Mouse (Mus musculus) kidney, postnatal 36 days (tissue): ENCODE data around the gene Cdh8.
"Not testable (repeated sequence)": the region's sequence is repeated elsewhere in the genome, so short reads cannot be mapped to it uniquely, and the experiment has no call there.

ENCODE experiments used
- DNase-seq, 2 experiments: peaks; one replicate each; pipeline ENCODE4 v3.0.0; 2021 to 2022; ENCODE audit warnings: mixed read lengths in 2 of 2

Cdh8 gene

GRCm38 (mm10) chr8:99267133-99267532, 149.1 kb downstream of the Cdh8 start:
- no peak for DNase-seq

GRCm38 (mm10) chr8:99234372-99234771, 181.9 kb downstream of the Cdh8 start:
- DNase-seq: no peak

- DNase-seq: no peak
Observed at GRCm38 (mm10) chr8:99223697-99224096, 192.6 kb downstream of the Cdh8 start.

- DNase-seq: no peak
Observed at GRCm38 (mm10) chr8:99205194-99205593, 211.1 kb downstream of the Cdh8 start.

- DNase-seq: no peak
Observed at GRCm38 (mm10) chr8:99190643-99191042, 225.6 kb downstream of the Cdh8 start.

GRCm38 (mm10) chr8:99186879-99187278, 229.4 kb downstream of the Cdh8 start:
- DNase-seq: no peak

GRCm38 (mm10) chr8:99184186-99184585, 232.1 kb downstream of the Cdh8 start:
- no peak for DNase-seq

GRCm38 (mm10) chr8:99166966-99167365, 249.3 kb downstream of the Cdh8 start:
- no peak for DNase-seq

GRCm38 (mm10) chr8:99161633-99162032, 254.6 kb downstream of the Cdh8 start:
- no peak for DNase-seq

GRCm38 (mm10) chr8:99145436-99145835, 270.8 kb downstream of the Cdh8 start:
- no peak for DNase-seq

- DNase-seq: not testable (repeated sequence)
Observed at GRCm38 (mm10) chr8:99144761-99145160, 271.5 kb downstream of the Cdh8 start.

GRCm38 (mm10) chr8:99098453-99098852, 317.8 kb downstream of the Cdh8 start:
- no peak for DNase-seq

GRCm38 (mm10) chr8:99051344-99051743, 364.9 kb downstream of the Cdh8 start:
- no peak for DNase-seq

GRCm38 (mm10) chr8:99048664-99049363, 367.5 kb downstream of the Cdh8 start:
- DNase-seq: no peak

GRCm38 (mm10) chr8:99040423-99040822, 375.8 kb downstream of the Cdh8 start:
- DNase-seq: no peak

GRCm38 (mm10) chr8:99031060-99031459, 385.2 kb downstream of the Cdh8 start:
- DNase-seq: no peak
